Mouse (Mus musculus): Measurements from ENCODE around the gene Slc26a1.

Slc26a1 gene

GRCm38 (mm10) chr5:108621870-108622269 is 53.5 kb downstream of the Slc26a1 start:
- DNase-seq (ENCODE audit: low read depth, low spot score): no peak
